Mouse (Mus musculus) intestine, postnatal 0 days (tissue): ENCODE results near the gene Mtx3. TPM values are rescaled to one million over a fixed set of nuclear protein-coding genes. Genes with fewer than 3 reads are reported as not detected.
"Not testable (repeated sequence)": the region's sequence is repeated elsewhere in the genome, so short reads cannot be mapped to it uniquely, and the experiment has no call there.

Experiments
- ATAC-seq: fragments of 200-750 bp; cut with Nextera tagmentation; 2 replicates; pipeline ENCODE4 v1.8.0; 2017; ENCODE audit warnings: mild to moderate bottlenecking, moderate TSS enrichment, moderate library complexity
- H3K27ac ChIP-seq: fragments of 300-500 bp; sonication (generic); 2 replicates; pipeline ENCODE4 v1.5.1; 2014; ENCODE audit warnings: mild to moderate bottlenecking, low read depth, low read length, moderate library complexity
- H3K27me3 ChIP-seq: fragments of 300-500 bp; sonication (generic); replicated peaks from 2 replicates; pipeline ENCODE4 v1.6.1; 2014; ENCODE audit warnings: low read length, mixed read lengths; ENCODE audit not compliant: control insufficient read depth, insufficient read depth
- H3K36me3 ChIP-seq: fragments of 300-500 bp; sonication (generic); 2 replicates; pipeline ENCODE4 v1.6.1; 2014; ENCODE audit warnings: mild to moderate bottlenecking, moderate library complexity; ENCODE audit not compliant: control insufficient read depth, insufficient read depth
- H3K4me1 ChIP-seq: fragments of 300-500 bp; sonication (generic); replicated peaks from 2 replicates; pipeline ENCODE4 v1.6.1; 2014; ENCODE audit warnings: antibody characterized with exemption, low read length, mixed read lengths; ENCODE audit not compliant: control insufficient read depth, insufficient read depth
- H3K4me2 ChIP-seq: fragments of 300-500 bp; sonication (generic); replicated peaks from 2 replicates; pipeline ENCODE4 v1.6.1; 2014; ENCODE audit warnings: low read depth, mild to moderate bottlenecking, moderate library complexity
- H3K4me3 ChIP-seq: fragments of 300-500 bp; sonication (generic); 2 replicates; pipeline ENCODE4 v1.5.1; 2014; ENCODE audit warnings: low read depth, low read length
- H3K9ac ChIP-seq: fragments of 300-500 bp; sonication (generic); 2 replicates; pipeline ENCODE4 v1.6.1; 2014; ENCODE audit warnings: mild to moderate bottlenecking, low read depth, low read length
- H3K9me3 ChIP-seq: fragments of 300-500 bp; sonication (generic); 2 replicates; pipeline ENCODE4 v1.6.1; 2016; ENCODE audit warnings: mixed run types; ENCODE audit not compliant: control insufficient read depth
- CTCF ChIP-seq: sonication (generic); IDR thresholded peaks from 2 replicates; pipeline ENCODE4 v1.5.1; 2016; ENCODE audit warnings: low read depth, mild to moderate bottlenecking, control low read depth, antibody characterized with exemption, moderate library complexity
- WGBS: fragments of 180-500 bp; shearing (Covaris S2); extraction: QIAGEN DNeasy Blood & Tissue Kit; methylation state at CpG from one replicate; pipeline ENCODE4 v1.1.7; 2014; 5-methylcytosine and 5-hydroxymethylcytosine counted together
- polyA plus RNA-seq: library from polyadenylated mRNA; unstranded; fragments of >200 nt; fragmentation: Nextera tagmentation; extraction: Ambion mirVana; gene quantifications from 2 replicates; pipeline ENCODE4 v1.2.1, GENCODE M21; 2015

Mtx3 gene
- 2.1 and 2.8 TPM in 2 replicates for polyA plus RNA-seq

DNA sequence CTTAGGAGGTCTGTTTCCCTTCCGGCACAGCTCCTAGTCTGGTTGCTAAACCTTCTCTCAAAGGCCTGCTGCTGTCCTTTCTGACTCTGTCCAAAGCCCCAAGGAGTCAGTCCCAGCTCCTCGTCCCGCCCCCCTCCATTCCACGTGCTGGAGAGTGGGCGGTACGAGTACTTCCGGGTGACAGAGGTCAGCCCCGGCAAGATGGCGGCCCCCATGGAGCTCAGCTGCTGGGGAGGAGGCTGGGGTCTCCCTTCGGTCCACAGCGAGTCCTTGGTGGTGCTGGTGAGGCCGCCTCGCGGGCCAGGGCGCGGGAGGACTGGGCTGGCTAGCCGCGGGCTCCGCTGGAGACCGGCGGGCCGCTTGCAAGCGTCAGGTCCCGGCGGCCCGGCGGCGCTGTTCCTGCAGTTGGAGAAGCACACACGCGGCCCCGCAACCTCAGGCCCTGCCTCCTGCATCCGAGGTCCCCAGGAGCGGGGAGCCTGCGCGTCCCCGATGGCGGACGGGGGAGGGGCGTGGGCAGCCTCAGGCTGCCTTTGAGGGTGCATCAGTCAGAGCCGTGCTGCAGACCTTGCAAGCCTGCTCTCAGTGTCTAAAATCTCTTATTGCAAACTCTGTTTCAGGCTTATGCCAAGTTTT lies at the start of gene Mtx3:
Mtx3 (plus strand) TSS at position 175 of the 636 bp plus-strand sequence.
- Histone ChIP-seq H3K9me3 (no peaks in the 10 kb centered on the region), H3K27me3 (no peaks in the 10 kb centered on the region), H3K9ac (peak within 1 kb of the TSS; percentile 75), H3K36me3 (peaks cover 31% of the 10 kb centered on the region), H3K27ac (peak within 1 kb of the TSS; percentile 65), H3K4me2 (peak within 1 kb of the TSS; percentile 68), H3K4me3 (peak within 1 kb of the TSS; percentile 69), H3K4me1 (no peaks in the 10 kb centered on the region)
- peak; percentile 92 for ATAC-seq
- WGBS = 3% methylated on average over 40 of the region's 40 CpGs
- TF ChIP-seq CTCF = peak; percentile 29; the same call in 1 of the 2 replicates

GRCm38 (mm10) chr13:92798830-92799229 lies 45.7 kb upstream of the Mtx3 start:
- Histone ChIP-seq H3K9me3 (no peaks in the 10 kb centered on the region), H3K4me1 (no peaks in the 10 kb centered on the region), H3K9ac (no peak overlapping the region), H3K27ac (no peak overlapping the region), H3K27me3 (peaks cover 7% of the 10 kb centered on the region), H3K4me3 (no peak overlapping the region), H3K4me2 (no peak overlapping the region), H3K36me3 (no peaks in the 10 kb centered on the region)
- no peak for ATAC-seq
- WGBS = 55% methylated on average over 2 of the region's 2 CpGs
- no peak for TF ChIP-seq CTCF

GRCm38 (mm10) chr13:92799306-92799925 lies 45.1 kb upstream of the Mtx3 start:
- Histone ChIP-seq H3K27ac (no peak overlapping the region), H3K4me1 (no peaks in the 10 kb centered on the region), H3K9ac (no peak overlapping the region), H3K4me3 (no peak overlapping the region), H3K4me2 (no peak overlapping the region), H3K27me3 (peaks cover 5% of the 10 kb centered on the region), H3K36me3 (no peaks in the 10 kb centered on the region), H3K9me3 (no peaks in the 10 kb centered on the region)
- 62% methylated on average over 7 of the region's 7 CpGs for WGBS
- no peak for ATAC-seq
- TF ChIP-seq CTCF = no peak

DNA sequence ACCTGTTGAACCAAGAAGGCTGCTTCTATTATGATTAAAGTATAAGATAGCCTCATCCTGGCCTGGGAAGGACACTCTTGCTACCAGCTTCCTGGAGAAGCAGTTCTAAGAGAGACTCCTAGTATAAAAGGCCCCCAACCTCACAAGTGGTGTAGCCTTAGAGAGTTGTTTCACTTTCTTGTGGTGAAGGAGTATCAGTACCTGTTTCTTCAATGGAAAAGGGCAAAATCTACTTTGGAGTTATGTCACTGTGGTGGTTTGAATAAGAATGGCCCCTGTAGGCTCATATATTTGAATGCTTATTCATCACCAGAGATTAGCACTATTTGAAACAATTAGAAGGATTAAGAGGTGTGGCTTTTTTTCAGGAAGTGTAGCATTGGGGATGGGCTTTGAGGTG lies 37.8 kb upstream of the Mtx3 start:
- H3K27ac ChIP-seq = no peak overlapping the region
- no peak overlapping the region for H3K4me2 ChIP-seq
- H3K36me3 ChIP-seq = no peaks in the 10 kb centered on the region
- H3K27me3 ChIP-seq = no peaks in the 10 kb centered on the region
- ATAC-seq = no peak
- no peaks in the 10 kb centered on the region for H3K4me1 ChIP-seq
- no peaks in the 10 kb centered on the region for H3K9me3 ChIP-seq
- H3K9ac ChIP-seq = no peak overlapping the region
- H3K4me3 ChIP-seq = no peak overlapping the region
- no peak for TF ChIP-seq CTCF

DNA sequence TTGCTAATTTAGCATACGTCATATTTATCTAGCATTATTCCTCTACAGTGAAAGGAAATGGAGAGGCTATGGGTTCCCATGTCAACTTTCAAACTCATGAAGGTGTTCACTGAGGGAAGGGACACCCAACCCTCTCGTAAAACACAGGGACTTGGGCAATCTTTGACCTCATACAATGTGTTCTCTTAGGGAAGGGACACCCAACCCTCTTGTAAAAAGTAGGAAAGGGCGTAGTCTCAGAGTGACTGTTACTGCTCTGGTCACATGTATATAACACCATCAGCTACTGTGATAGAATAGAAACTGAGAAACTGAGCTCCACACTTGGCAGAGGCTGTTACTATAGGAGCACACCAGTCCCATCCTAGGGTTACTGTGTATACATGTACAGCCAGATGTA lies 36.7 kb upstream of the Mtx3 start:
- Histone ChIP-seq H3K9me3 (no peaks in the 10 kb centered on the region), H3K4me3 (no peak overlapping the region), H3K4me2 (no peak overlapping the region), H3K27me3 (no peaks in the 10 kb centered on the region), H3K4me1 (no peaks in the 10 kb centered on the region), H3K27ac (no peak overlapping the region), H3K9ac (no peak overlapping the region), H3K36me3 (no peaks in the 10 kb centered on the region)
- peak; percentile 86 for ATAC-seq
- no peak for TF ChIP-seq CTCF
- WGBS = 53% methylated on average over 3 of the region's 3 CpGs

- not testable (repeated sequence) for H3K9ac ChIP-seq, H3K27ac ChIP-seq, ATAC-seq, H3K36me3 ChIP-seq, H3K9me3 ChIP-seq, H3K4me1 ChIP-seq, H3K4me3 ChIP-seq, H3K27me3 ChIP-seq, H3K4me2 ChIP-seq
- 87% methylated on average over 1 of the region's 1 CpGs for WGBS
These were observed 34.0 kb upstream of the Mtx3 start for GRCm38 (mm10) chr13:92810592-92810991.
